Mouse (Mus musculus) kidney, adult 9 months (tissue): ENCODE data around the gene Dpp6.

Experiments used
- DNase-seq: peaks from one replicate; pipeline ENCODE4 v3.0.0; 2022

Dpp6 gene

DNA sequence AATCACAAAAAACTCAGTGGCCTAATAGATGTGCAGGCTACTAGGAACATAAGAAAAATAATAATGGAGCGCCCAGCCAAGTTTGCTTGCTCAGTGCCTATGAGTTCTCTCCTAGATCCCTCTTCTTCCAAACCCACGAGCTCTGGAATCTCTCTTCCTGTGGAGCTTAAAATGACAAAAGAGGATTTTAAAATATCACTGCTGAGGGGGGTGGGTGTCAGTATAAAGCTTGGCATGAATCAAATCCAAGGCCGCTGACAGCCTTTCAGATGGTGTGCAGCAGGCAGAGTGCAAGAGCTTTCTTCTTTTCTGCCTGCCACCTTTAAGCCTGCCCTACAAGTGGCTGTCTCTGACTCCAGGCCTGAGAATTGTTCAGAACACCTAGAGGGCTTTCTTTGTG lies 387.7 kb downstream of the Dpp6 start:
- no peak for DNase-seq

DNA sequence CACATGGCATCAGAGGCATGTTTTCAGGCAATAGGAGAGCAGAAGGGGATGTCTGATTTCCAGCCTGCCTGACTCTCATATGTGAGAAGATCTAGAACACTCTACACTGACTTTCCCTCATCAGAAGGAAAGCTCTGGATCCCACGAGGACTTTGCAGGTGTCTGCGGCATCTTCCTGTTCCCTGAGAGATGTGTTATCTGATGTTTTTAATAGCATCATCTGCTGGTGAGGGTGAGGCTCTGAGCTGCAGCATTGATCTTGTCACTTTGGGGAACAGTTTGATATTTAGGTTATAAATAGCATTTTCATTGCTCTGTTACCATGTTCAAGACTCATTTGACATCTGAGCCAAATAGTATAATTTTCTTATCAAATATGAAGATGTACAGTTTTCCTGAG lies 388.8 kb downstream of the Dpp6 start:
- DNase-seq: no peak

DNA sequence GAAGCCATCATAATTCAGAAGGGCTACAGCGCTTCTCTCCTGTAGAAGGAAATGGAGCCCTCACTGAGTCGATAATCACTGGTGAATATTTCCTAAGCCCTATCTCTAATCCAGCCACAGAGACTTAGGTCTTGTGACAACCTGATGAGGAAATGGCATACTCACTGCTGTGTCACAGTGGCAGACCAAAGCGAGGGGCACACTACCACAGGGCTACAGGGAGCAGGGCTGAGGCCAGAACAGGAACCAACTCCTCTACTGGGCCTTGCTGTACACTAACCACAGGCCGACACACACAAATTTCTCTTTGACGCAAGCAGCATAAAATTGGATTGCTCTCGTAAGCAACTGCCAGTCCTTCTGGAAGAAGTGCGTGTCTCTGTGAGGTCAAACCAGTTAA lies 389.2 kb downstream of the Dpp6 start:
- no peak for DNase-seq

DNA sequence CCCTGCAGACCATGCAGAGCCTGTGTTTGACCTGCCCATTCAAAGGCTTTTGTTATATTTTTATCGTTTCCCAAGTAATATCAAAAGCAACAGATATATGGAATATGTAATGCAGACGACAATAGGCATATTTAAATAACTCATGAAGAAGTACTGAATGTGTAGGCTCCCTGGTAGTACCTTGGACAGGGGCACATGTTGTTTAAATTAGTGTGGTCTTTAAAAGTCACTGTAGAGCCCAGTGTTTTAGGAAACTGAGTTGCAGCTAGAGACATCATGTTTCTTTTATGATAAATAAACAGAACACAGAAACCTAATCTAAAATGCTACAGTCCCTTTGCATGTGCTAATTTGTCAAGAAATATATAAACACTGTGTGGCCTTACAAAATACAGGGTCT lies 403.1 kb downstream of the Dpp6 start:
- DNase-seq: no peak

DNA sequence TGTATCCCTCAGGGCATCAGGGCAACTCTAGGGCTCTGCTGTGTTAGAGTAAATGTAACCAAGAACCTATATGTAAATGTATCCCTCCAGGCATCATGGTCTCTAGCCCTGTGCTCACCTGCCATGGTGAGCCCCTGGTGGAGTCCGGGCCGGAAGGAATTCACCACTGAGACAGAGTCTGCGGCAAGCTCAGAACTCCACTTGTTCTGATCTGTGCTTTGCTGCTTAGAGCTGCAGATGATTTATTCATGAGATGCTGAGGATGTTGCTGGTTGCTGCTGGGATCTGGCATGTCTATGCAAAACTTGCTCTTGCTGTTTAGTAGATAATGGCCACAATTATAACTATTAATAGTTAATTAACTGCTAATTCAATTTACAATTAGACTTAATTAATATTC lies 425.1 kb downstream of the Dpp6 start:
- no peak for DNase-seq

DNA sequence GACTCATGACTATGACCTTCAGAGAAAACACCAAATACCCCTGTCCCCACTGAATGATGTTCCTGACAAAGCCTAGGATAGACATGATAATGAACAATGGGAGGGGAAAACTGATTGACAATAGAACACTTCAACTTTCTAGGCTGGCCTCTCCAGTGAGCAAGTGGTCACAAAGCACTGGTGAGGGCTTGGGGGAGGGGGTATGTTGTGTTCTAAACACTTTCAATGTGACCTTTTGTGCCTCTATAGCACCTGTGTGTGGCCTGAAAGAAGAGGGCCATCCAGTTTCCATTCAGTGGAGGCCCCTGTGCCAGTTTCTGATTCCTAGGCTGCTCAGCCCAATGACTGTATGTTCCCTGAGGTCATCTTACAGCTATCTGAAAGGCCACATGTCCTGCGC lies 426.2 kb downstream of the Dpp6 start:
- no peak for DNase-seq

DNA sequence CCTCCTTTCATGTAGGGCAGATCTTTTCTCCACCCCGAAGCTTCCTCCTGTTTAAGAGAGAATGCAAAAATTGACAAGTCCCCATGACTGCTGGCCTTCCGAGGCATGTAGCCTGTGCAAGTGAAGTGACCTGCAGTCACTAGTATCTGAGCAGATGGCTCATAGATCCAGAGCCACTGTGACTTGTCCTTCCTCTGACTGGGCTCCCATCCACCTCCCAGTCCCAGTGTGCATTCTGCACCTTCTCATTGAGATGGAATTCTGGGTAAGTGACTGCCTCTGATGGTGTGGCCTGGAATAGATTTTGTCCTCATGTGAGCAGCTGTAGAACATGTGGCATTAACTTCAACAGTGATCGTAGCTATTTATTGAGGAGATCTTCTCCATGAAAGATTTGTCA lies 430.8 kb downstream of the Dpp6 start:
- no peak for DNase-seq

DNA sequence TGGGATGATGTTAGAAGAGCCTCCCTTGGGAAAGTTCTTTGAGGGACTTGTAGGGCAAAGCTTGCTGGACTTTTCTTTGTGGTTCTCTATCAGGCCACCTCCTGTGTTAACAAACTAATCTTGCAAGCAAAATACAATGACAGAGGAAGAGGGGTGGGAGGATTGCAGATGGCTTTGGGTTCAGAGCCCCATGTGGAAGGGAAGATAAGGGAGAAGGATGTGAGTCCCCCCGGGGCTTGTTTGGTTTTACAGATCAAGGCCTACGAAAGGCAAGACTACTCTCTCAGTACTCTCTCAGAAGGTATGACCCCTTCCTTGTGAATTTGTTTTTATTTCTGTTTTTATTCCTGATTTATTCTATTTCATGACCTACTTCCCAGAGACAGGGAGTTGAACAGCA lies 431.7 kb downstream of the Dpp6 start:
- DNase-seq: no peak

DNA sequence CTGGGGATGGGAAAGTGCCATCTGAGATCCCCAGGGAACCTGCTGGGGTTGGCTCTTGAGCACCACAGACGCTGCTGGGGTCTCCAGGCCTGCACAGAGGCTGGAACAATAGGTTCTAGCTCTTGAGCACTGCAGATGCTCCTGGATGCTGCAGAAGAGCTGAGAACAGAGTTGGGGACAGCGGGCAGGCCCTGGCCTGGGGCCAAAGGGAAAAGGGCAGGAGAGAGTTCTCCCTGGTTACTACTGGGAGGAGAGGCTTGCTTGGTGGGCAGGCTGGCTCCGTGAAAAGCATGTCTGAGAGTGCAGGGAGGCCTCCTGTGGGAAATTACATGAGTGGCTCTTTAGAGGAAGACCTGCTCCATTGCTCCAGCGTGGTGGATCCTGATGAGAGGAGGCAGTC lies 432.9 kb downstream of the Dpp6 start:
- no peak for DNase-seq

DNA sequence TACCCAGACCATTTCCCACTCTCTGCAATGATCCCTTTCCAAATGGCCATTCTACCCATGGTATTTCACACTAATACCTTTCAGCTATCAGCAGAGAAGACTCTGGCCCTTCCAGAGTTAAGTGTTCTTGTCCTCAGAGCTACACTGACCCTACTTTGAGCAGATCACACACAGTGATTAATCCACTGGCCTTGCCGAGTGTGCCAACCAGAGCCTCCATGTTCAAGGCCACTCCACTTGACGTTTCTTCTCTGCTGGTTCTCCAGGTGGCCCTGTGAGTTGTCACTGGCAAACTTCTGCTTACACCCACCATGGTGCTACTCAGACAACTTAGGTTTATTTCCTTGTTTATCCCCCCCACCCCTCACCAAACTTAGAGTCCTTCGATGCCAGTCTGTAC lies 433.9 kb downstream of the Dpp6 start:
- DNase-seq: no peak

DNA sequence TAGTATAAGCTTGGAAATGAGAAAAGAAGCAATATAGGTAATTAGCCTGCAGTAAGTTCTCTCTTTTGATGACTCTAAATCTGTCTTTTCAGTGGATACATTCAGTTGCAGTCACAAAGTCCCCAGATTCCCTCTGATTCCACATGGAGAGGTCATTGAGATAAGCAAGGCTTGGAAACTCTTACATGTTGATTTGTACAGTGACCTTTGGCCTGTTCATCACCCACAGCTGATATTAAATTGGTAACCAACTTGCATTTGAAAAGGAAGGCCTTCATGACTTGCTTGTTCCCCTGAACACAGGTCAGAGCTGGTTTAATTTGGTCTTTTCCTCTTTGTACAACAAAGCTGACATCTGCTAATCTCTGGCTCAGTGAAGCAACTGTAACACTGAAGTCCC lies 434.4 kb downstream of the Dpp6 start:
- DNase-seq: no peak

DNA sequence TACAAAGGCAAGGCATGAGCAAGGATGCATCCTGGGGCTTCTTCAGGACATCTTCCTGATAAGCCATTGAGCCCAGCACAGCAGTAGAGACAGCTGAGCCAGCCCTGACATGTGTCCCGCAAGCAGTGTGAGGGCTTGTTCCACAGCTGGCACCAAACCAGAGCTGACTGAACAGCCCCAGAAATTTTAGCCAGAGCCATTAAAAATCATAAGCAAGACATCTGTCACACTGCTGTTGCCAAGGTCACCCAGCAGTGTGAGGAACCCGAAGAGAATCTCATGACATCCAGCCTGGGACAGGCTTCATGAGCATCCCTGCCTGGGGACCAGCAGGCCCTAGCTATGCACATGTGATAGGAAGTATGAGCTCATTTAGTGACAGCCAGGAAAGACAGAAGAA lies 438.2 kb downstream of the Dpp6 start:
- no peak for DNase-seq

DNA sequence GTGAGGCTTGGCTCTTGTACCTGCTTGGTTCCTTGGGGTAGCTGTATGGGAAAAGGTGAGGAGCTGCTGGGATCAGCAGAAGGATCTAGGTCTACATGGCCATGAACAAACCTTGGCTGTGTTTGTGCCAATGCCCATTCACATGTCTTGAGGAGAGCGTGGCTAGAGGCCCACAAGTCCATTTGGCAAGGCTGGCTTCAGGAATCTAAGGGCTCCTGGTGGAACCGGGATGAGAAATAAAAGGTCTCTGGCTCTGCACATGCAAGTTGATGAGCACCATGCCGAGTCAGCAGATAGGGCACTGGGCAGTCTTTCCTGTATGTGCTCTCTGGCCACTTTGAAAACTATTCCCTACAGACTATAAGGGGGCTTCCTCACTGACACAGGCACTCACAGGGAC lies 441.6 kb downstream of the Dpp6 start:
- no peak for DNase-seq

DNA sequence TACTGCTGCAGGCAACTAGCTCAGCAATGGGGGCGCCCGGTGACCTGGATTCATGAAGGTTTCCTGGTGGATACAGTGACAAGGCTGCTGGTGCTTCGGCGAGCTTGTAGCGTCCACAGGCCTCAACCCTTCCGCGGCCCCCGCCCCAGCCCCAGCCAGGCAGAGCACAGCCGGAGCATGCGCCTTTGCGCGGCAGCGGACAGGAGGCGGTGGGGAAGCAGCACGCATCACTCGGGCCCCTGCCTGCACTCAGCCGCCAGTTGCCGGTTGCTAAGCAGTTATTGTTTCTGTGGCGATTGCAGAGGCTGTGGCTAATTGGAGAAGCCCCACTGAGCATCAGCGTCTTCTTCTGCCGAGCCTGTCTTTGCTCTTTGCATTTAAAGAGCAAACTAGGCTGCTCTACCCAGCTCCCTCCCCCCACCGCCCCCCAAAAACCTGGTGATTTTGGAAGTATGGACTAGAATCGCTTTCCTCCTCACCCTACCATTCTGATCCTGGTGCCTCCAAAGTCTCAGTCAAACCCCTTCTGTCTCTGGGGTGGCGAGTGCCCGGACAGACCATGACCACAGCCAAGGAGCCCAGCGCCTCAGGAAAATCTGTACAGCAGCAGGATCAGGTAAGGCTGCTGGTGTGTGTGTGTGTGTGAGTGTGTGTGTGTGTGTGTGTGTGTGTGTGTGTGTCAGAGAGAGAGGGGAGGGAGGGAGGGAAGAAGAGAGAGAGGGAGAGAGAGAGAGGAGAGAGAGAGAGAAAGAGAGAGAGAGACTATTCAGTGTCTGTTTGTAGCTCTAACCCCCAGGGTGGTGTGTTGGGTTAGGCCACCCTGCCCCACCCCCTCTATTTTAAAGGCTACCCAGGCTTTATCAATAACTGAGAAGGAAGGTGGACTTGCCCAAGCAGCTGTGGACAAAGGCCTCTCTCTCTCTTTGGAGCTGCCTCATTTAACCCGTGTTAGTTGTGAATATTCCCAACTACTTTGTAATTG lies 445.0 kb downstream of the Dpp6 start:
- DNase-seq: no peak

DNA sequence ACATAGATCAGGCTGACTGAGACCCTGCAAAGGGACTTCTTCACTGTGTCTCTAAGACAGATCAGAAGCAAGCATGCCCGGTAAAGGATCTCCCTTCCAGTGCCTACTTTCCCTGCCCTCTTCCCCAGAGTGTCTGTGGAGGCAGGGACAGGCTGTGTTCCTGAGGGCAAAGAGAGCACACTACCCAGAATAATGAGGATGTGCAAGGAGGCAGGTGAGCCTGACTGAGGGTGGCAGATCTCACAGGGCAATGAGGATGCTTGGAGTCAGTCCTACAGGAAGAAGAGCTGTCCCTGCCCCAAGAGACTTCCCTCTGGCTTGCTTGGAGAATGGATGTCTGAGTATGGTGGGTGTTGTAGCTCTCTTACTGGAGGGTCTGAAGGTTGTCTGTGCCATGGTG lies 445.7 kb downstream of the Dpp6 start:
- no peak for DNase-seq

DNA sequence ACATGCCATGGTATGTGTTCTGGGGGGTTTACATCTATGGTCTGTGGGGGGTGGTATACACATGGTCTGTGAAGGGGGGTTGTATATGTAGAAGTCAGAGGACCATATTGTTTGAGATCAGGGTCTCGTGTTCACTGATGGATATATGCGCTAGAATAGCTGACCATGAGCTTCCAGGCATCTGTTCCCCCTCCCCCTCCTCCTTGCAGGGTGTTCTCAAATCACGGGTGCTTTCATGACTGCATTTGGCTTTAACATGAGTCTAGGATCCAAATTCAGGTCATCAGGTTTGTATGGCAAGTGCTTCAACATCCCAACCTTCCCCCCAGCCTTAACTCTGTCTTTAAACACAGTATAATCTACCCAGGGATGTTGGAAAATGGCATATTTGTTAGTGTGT lies 448.3 kb downstream of the Dpp6 start:
- DNase-seq: no peak

DNA sequence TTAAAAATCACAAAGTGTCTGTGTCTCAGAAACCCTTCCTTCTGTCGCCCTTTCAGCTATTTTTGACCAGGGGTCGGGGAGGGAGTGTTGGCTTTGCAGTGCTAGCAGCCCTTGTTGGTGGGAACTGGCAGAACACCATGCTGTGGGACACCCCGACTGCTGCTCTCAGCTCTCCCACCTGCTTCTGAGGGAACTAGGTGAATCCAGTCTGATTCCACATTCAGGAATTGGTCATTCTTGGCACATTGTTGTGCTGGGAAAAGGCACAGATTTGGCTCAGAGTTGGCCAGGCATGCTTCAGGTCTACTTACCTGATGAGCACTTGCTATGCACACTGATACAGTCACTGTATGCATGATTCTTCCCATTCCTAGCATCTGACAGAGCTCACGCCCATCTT lies 454.3 kb downstream of the Dpp6 start:
- DNase-seq: no peak

DNA sequence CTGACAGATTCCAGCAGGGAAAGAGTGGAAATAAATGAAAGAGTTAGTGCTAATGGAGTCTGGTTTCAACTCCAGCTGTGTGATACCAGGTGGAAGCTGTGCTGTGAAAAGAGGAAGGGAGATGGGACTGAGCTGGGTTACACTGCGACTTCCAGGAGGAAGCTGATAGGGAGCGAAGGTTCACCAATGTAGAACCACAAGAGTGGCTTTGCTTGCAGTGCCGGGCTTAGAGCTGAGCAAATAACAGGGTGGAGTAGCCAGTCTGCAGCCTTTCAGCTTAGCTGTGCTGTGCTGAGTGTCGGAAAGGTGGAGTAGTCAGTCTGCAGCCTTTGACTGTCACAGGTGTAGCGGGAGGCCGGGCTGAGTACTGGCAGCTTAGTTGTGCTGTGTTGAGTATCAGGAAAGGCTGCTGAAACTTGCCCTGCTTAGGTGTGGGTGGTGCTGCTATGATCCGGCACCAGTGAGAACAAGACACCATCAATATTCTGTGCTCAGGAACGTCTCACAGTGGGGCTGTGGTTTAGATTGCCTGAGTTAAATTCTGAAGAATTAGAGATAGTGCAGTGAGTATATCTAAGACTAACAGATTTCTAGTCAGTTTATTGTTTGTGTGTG lies 457.9 kb downstream of the Dpp6 start:
- no peak for DNase-seq

DNA sequence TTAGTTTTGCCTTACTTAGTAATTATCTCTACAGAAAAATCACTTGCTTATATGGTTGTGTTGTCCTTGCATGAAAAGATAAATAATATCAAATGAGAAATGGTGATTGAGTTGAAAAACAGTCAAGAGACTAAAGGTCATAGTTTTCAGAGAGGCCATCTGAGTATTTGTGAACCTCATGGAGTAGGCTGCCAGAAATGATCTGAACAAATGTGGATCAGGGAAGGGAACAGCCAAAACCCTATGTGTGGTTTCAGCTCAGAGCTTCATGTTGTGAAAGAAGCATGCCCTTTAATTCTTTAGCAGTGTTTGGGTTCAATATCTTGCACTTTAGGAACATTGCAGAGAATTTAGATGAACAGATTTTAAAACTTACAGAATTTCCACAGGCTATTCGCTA lies 458.9 kb downstream of the Dpp6 start:
- no peak for DNase-seq

DNA sequence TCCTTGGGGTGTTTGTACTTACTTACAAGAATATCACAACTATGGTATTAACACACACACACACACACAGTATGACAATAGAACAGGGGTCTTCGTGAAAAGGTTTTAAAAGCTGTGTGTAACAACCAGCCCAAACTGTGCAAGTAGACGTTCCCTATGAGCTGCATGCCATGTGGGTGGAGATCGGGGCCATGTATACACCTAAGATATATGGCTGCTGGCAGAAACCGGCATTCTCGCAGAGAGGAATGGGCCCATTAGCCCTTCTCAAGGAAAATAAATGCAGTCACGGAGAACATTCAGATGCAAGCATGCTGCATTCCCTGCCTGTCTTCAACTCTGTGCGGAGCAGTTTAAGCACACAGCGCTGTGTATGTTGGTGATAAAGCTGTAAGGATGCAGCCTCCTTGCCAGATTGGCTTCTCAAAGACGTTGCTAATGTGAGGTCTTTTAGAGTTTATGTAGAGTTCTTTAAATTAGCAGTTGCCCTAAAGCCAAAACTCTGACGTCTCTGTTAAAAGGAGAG lies 461.2 kb downstream of the Dpp6 start:
- no peak for DNase-seq

DNA sequence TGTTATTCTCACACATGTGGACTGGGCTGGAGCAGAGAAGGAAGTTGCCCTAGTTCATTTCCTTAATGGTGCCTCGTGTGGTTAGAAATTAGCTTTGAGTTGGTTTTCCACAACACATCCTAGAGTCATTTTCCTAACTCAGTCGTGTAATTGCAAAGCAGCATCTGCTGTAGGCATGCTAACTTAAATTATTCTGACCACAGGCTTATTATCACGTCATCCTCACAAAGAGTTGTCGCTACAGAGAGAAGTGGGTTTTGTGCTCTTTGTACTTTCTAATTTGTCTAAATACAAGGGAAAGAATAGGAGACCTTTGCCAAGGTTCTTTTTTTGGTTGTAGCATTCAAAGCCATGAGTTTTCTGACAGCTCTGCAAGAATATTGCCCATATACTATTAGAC lies 469.9 kb downstream of the Dpp6 start:
- no peak for DNase-seq

DNA sequence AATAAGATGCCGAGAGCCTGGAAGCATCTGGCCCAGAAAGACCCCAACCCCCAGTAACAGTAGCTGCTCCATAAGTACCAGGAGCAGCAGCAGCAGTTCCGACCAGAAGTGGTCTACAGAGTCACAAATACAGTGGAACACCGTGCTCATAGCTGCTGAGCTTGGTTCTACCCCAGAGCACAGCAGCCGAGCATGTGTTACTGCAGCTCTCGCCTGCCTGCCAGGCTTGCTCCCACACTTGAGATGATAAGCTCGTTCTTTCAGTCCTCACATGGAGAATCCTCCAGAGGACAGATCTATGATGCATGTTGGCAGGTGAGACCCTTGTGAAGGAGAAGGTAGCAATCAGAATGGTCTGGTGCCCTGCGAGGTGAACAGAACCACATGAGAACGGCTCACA lies 474.4 kb downstream of the Dpp6 start:
- DNase-seq: no peak

DNA sequence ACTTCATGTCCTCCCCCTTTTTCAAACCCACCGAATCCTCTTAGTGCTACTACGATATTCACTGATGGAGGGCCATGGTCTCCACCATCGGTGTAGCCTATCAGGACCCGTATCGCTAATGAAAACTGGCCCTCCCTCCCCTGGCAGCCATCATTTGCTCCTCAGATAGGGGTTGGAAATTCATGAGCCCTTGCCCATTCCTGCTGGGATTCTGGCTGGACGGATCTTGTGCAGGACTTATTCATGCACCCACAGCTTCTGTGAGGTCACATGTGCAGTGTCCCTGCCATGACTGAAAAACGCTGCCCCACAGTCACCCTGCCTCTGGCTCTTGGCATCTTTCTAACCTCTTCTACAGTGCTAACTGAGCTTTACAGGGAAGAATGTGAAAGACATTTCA lies 475.2 kb downstream of the Dpp6 start:
- no peak for DNase-seq

DNA sequence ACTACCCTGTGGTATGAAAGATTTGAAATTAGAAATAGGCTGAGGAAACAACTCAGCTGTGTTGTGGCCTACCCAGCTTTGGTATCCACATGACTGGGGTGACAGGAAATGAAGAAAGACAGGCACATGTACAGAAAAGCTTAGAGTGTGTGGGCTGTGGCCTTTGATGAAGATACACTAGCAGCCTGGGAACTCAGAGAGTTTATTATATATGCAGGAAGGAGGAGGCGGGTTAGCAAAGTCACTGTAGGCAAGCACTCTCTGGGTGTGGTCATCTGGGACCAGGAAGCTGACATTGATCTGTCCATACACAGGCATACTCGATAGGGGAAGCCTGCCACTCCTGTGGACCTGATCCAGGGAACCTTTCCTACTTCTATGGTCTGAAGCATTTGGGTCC lies 487.1 kb downstream of the Dpp6 start:
- no peak for DNase-seq
